Mouse (Mus musculus): ENCODE measurements at regions not wholly inside any gene's neighbourhood (a gene's known extent, or its start where the extent isn't known, plus 50 kb on each side); places are given as distances from the start of the nearest gene placed in this dataset.

GRCm38 (mm10) chr15:9898211-9898610, 149.5 kb upstream of the Spef2 start:
- no peak for DNase-seq (ENCODE audit: low spot score)

GRCm38 (mm10) chr15:9893146-9893545, 144.5 kb upstream of the Spef2 start:
- DNase-seq (ENCODE audit: low spot score): no peak

GRCm38 (mm10) chr15:9892208-9892607, 143.5 kb upstream of the Spef2 start:
- DNase-seq (ENCODE audit: low spot score): no peak

GRCm38 (mm10) chr15:9891446-9891845, 142.8 kb upstream of the Spef2 start:
- no peak for DNase-seq (ENCODE audit: low spot score)

- no peak for DNase-seq (ENCODE audit: low spot score)
Observed at GRCm38 (mm10) chr15:9875776-9876175, 127.1 kb upstream of the Spef2 start.

- no peak for DNase-seq (ENCODE audit: low spot score)
Observed at GRCm38 (mm10) chr15:9870126-9870525, 121.5 kb upstream of the Spef2 start.

- no peak for DNase-seq (ENCODE audit: low spot score)
Observed at GRCm38 (mm10) chr15:9864778-9865177, 116.1 kb upstream of the Spef2 start.

- DNase-seq (ENCODE audit: low spot score): peak; percentile 4
Observed at GRCm38 (mm10) chr15:9861825-9862224, 113.2 kb upstream of the Spef2 start.

- no peak for DNase-seq (ENCODE audit: low spot score)
Observed at GRCm38 (mm10) chr15:9839681-9840080, 91.0 kb upstream of the Spef2 start.

GRCm38 (mm10) chr15:9835096-9835495, 86.4 kb upstream of the Spef2 start:
- no peak for DNase-seq (ENCODE audit: low spot score)

- DNase-seq (ENCODE audit: low spot score): no peak
Observed at GRCm38 (mm10) chr15:9804469-9804868, 55.8 kb upstream of the Spef2 start.

All from embryo, embryonic 10 days (tissue).